9 mouse cellular contexts compared by ENCODE assay signal in genomic region chr3:41376848-41377582, GRCm38 (mm10).
DNase-seq lines count a peak whose midpoint lies in the region; ATAC-seq and TF ChIP-seq lines count a peak whose summit lies in the region.
"Had no signal": no experiment of that assay in that cellular context is flagged by ENCODE, and none has a peak within 500 bp of the region (broad histone marks: within the 10 kb centered on the region; RNA-seq: fewer than 3 reads in every experiment).

No protein-coding gene starts in this region.

- no peak overlapping the region for H3K4me3 ChIP-seq in lung, embryonic 14.5 days (ENCODE audit: low read depth, low read length)
- no peak overlapping the region for H3K4me3 ChIP-seq in hindbrain, embryonic 12.5 days
- no peak overlapping the region for H3K4me3 ChIP-seq in neural tube, embryonic 12.5 days
- H3K4me3 ChIP-seq in gastrocnemius, adult 2 months: no peak overlapping the region

- H3K27ac ChIP-seq in lung, embryonic 14.5 days (ENCODE audit: low read depth): no peak overlapping the region
- no peak overlapping the region for H3K27ac ChIP-seq in hindbrain, embryonic 12.5 days
- no peak overlapping the region for H3K27ac ChIP-seq in neural tube, embryonic 12.5 days
- H3K27ac ChIP-seq in gastrocnemius, adult 2 months: no peak overlapping the region

- TF ChIP-seq CTCF in lung, embryonic 14.5 days (IDR thresholded peaks at IDR 0.05; ENCODE audit: low read depth): 0 out of 2 replicates have a peak, but pooled peaks have one; percentile 27
- no peak for TF ChIP-seq CTCF in gastrocnemius, adult 2 months (IDR thresholded peaks at IDR 0.05)

- no peaks in the 10 kb centered on the region; the same call in 1 of the 2 replicates for H3K4me1 ChIP-seq in lung, embryonic 14.5 days (ENCODE audit: insufficient read depth)
- H3K4me1 ChIP-seq in hindbrain, embryonic 12.5 days: peaks cover 4% of the 10 kb centered on the region; the same call in 1 of the 2 replicates
- peaks cover 4% of the 10 kb centered on the region; the same call in 1 of the 2 replicates for H3K4me1 ChIP-seq in neural tube, embryonic 12.5 days

- H3K9me3 ChIP-seq in lung, embryonic 14.5 days (ENCODE audit: low read depth, low read length): no peaks in the 10 kb centered on the region
- H3K9me3 ChIP-seq in hindbrain, embryonic 12.5 days (replicated peaks): no peaks in the 10 kb centered on the region
- no peaks in the 10 kb centered on the region for H3K9me3 ChIP-seq in neural tube, embryonic 12.5 days

- WGBS in lung, embryonic 14.5 days: 53% methylated on average over 6 of the region's 6 CpGs
- 46% methylated on average over 6 of the region's 6 CpGs for WGBS in hindbrain, embryonic 12.5 days
- WGBS in neural tube, embryonic 12.5 days: 38% methylated on average over 6 of the region's 6 CpGs

- intact Hi-C loops in gastrocnemius, adult 2 months (cut with DNase I): no loop called here

- H3K9ac ChIP-seq in lung, embryonic 14.5 days: no peak overlapping the region
- H3K9ac ChIP-seq in hindbrain, embryonic 12.5 days: no peak overlapping the region
- no peak overlapping the region for H3K9ac ChIP-seq in neural tube, embryonic 12.5 days

- peak; percentile 69; the same call in 1 of the 2 replicates for ATAC-seq in lung, embryonic 14.5 days (ENCODE audit: insufficient read depth)
- peak; percentile 73 for ATAC-seq in hindbrain, embryonic 12.5 days (ENCODE audit: low FRiP score)
- peak; percentile 66 for ATAC-seq in neural tube, embryonic 12.5 days (ENCODE audit: low FRiP score, low read depth)

- H3K36me3 ChIP-seq in lung, embryonic 14.5 days (ENCODE audit: insufficient read depth): no peaks in the 10 kb centered on the region
- no peaks in the 10 kb centered on the region for H3K36me3 ChIP-seq in hindbrain, embryonic 12.5 days
- H3K36me3 ChIP-seq in neural tube, embryonic 12.5 days: no peaks in the 10 kb centered on the region

- H3K27me3 ChIP-seq in lung, embryonic 14.5 days (ENCODE audit: insufficient read depth, low read length): no peaks in the 10 kb centered on the region
- H3K27me3 ChIP-seq in hindbrain, embryonic 12.5 days: no peaks in the 10 kb centered on the region
- no peaks in the 10 kb centered on the region for H3K27me3 ChIP-seq in neural tube, embryonic 12.5 days (replicated peaks)

- H3K4me2 ChIP-seq in lung, embryonic 14.5 days: no peak overlapping the region
- H3K4me2 ChIP-seq in hindbrain, embryonic 12.5 days (replicated peaks): no peak overlapping the region
- H3K4me2 ChIP-seq in neural tube, embryonic 12.5 days (replicated peaks): no peak overlapping the region

- DNase-seq in lung, embryonic 14.5 days: peak; percentile 39
- DNase-seq in lung, postnatal 4 days: no peak
- peak; percentile 47 to 49 for DNase-seq in adrenal gland, postnatal 36 days
- no peak for DNase-seq in right cerebral cortex, adult 2 months (ENCODE audit: low spot score in 2 of 2)
- DNase-seq in urinary bladder, postnatal 10 days (ENCODE audit: low spot score): no peak
- DNase-seq in gastrocnemius, adult 2 months: no peak
- DNase-seq: kidney, adult 18-20 months had no signal

Comparison
In these comparisons a context has a peak if more than half of its experiments do, and no peak if none do; other contexts are left out.
1. DNase-seq: peak in lung, embryonic 14.5 days (single experiment) and adrenal gland, postnatal 36 days (2 of 2); none in lung, postnatal 4 days (0 of 2), right cerebral cortex, adult 2 months (0 of 2), urinary bladder, postnatal 10 days (single experiment) and gastrocnemius, adult 2 months (single experiment).
2. Peak in every context shown above with its lines, with median percentiles within 50 percentile points of each other: ATAC-seq.